Mouse (Mus musculus) testis, adult 2 months (tissue): ENCODE measurements around the gene Cacna2d4. TPM values are rescaled to one million over a fixed set of nuclear protein-coding genes. Genes with fewer than 3 reads are reported as not detected.

Experiments
- H3K27ac ChIP-seq: fragments of 200-500 bp; 2 replicates; pipeline ENCODE4 v1.5.1; 2012; ENCODE audit warnings: low read depth, low read length; ENCODE audit not compliant: control insufficient read depth, insufficient read depth
- H3K27me3 ChIP-seq: fragments of 200-500 bp; 2 replicates; pipeline ENCODE4 v1.6.1; 2012; ENCODE audit warnings: mild to moderate bottlenecking, low read length, moderate library complexity; ENCODE audit not compliant: control insufficient read depth, insufficient read depth
- H3K36me3 ChIP-seq: fragments of 200-500 bp; 2 replicates; pipeline ENCODE4 v1.6.1; 2012; ENCODE audit warnings: mild to moderate bottlenecking, low read length; ENCODE audit not compliant: control insufficient read depth, insufficient read depth
- H3K4me1 ChIP-seq: fragments of 200-500 bp; 2 replicates; pipeline ENCODE4 v1.6.1; 2012; ENCODE audit warnings: low read length; ENCODE audit not compliant: control insufficient read depth, insufficient read depth
- H3K4me3 ChIP-seq: fragments of 200-500 bp; 2 replicates; pipeline ENCODE4 v1.5.1; 2012; ENCODE audit warnings: low read depth, mild to moderate bottlenecking, low read length, moderate library complexity, mixed read lengths; ENCODE audit not compliant: control insufficient read depth
- CTCF ChIP-seq: fragments of 200-500 bp; IDR thresholded peaks from 2 replicates; pipeline ENCODE4 v1.5.1; 2012; ENCODE audit warnings: low read depth, mild to moderate bottlenecking, inconsistent platforms, low read length, moderate library complexity; ENCODE audit not compliant: control insufficient read depth, insufficient read depth, insufficient replicate concordance
- POLR2A ChIP-seq: fragments of 200-500 bp; IDR thresholded peaks from 2 replicates; pipeline ENCODE4 v1.6.1; 2012; ENCODE audit warnings: low read depth, mild to moderate bottlenecking, inconsistent platforms, low read length, moderate library complexity; ENCODE audit not compliant: control insufficient read depth
- polyA plus RNA-seq: library from polyadenylated mRNA; depleted of rRNA; stranded (reverse); fragments of >200 nt; gene quantifications from 2 replicates; pipeline ENCODE4 v1.2.3, GENCODE M21; 2012

Cacna2d4 gene
- polyA plus RNA-seq, 1 experiment, result 0.05 TPM

DNA sequence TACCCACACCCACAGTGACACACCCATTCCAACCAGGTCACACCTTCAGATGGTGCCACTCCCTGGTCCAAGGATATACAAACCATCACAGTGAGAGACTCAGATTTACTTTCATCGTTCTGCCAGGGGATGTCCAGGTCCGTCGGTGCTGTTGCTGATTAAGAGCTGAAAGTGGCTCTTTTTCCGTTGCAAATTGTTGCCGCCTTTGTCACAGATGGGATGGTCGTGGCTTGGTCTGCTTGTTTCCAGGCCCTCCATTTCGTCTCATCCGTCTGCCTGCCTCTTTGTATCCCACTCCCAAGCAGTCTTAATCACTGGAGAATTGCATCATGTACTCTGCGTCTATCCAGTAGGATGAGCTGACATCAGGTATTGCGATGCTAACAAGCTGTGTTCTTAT lies 13.4 kb downstream of the Cacna2d4 start:
- TF ChIP-seq POLR2A, result no peak
- TF ChIP-seq CTCF, result no peak
- H3K4me3 ChIP-seq, result no peak overlapping the region
- H3K27me3 ChIP-seq, result no peaks in the 10 kb centered on the region
- no peaks in the 10 kb centered on the region for H3K4me1 ChIP-seq
- H3K27ac ChIP-seq, result no peak overlapping the region
- H3K36me3 ChIP-seq, result no peaks in the 10 kb centered on the region

DNA sequence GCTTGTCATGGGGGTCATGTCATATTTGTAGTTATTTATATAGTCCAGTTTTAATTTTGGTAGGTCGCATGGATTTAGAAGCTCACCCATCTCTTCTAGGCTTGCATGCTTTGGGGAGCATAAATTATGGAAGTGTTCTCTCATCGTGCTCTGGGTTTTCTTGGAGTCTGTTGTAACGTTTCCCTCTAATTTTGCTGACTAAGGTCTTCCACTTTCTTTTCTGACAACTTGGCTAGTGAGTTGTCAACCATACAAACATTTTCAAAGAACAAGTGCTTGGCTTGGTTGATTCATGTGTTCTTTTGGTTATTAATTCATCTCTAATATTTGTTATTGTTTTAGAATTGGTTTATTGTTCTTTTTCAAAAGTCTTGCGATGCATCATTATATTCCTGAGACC lies 15.4 kb downstream of the Cacna2d4 start:
- H3K36me3 ChIP-seq, result no peaks in the 10 kb centered on the region
- TF ChIP-seq CTCF (no peak), POLR2A (no peak)
- no peaks in the 10 kb centered on the region for H3K4me1 ChIP-seq
- H3K27ac ChIP-seq, result no peak overlapping the region
- no peaks in the 10 kb centered on the region for H3K27me3 ChIP-seq
- H3K4me3 ChIP-seq, result no peak overlapping the region

DNA sequence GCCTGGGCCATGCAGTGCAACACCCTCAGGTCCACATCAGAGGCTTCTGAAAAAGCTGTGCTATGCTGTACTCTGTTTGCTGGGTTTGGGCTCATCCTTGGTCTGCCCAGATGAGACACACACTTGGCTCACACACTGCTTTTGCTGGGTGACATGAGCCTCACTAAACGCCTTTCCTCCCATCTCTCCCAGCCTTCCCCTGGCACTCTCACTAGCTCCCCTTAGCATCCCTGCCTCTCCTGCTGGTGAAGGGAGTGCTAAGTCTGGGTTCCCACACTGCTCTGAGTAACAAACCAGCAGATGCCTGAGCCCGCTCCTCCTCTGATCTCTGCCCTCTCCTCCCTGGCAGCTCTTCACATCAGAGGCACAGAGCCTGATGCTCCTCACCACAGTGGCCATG lies 40.4 kb downstream of the Cacna2d4 start:
- Histone ChIP-seq H3K27ac (no peak overlapping the region), H3K27me3 (no peaks in the 10 kb centered on the region)
- no peak for TF ChIP-seq CTCF
- no peak for TF ChIP-seq POLR2A

DNA sequence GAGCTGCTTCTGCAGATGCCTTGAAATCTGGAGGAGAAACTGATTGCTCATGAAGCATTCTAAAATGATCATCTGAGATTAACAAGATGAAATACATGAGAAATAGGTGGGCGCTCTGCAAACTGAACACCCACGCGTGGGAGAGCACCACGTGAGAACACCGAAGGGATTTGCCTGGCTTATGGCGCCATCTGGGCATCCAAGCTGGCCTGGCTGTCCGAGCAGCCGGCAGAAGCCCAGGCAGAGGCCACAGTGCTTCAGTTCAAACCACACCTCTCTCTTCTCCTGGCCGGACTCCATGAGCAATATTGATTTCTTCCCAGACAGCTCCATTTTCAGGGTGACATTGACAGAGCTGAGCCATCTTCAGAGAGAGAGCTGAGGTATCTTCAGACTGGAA lies 44.4 kb downstream of the Cacna2d4 start:
- Histone ChIP-seq H3K4me1 (no peaks in the 10 kb centered on the region), H3K36me3 (no peaks in the 10 kb centered on the region), H3K27ac (no peak overlapping the region), H3K27me3 (no peaks in the 10 kb centered on the region), H3K4me3 (no peak overlapping the region)
- TF ChIP-seq CTCF (no peak), POLR2A (no peak)

More for the DNA sequence above, 40.4 kb downstream of the Cacna2d4 start:
- no peaks in the 10 kb centered on the region for H3K36me3 ChIP-seq
- no peak overlapping the region for H3K4me3 ChIP-seq
- no peaks in the 10 kb centered on the region for H3K4me1 ChIP-seq

DNA sequence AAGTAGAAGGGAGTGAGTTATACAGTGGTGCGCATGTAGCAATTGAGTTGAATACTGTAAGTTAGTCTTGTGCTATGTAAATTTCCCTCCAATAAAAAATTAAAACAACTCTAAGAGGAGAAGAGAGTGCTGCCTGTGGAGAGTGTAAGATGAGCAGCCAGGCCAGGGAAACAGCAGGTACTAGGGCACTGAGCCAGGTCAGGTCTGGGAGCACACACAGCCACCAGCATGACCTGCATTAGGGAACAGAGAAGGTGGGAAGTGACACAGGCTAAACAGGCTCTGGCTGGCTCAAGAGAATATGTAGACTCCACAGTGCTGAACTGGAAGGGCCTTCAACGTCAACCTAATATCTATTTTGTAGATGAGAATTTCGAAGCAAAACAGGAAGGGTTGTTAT lies 65.0 kb downstream of the Cacna2d4 start:
- no peaks in the 10 kb centered on the region for H3K4me1 ChIP-seq
- TF ChIP-seq CTCF (no peak), POLR2A (no peak)
- no peaks in the 10 kb centered on the region for H3K36me3 ChIP-seq
- no peak overlapping the region for H3K4me3 ChIP-seq
- no peaks in the 10 kb centered on the region for H3K27me3 ChIP-seq
- H3K27ac ChIP-seq, result no peak overlapping the region

DNA sequence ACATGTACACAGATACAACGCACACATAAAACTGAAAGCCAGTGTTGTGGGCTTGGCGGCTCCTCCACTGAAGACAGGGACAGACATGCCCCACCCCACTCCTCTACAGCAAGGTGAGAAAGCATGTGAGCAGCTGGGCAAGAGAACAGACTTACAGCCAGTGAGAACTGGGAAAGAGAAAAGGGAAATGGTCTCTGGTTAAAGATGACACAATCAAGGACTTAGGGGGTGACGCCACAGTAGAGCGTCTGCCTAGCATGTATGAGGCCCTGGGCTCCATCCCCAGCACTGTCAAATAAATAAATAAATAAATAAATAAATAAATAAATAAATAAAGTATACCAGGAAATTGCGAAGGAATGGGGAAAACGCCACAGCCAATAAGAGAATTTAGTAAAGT lies 67.0 kb downstream of the Cacna2d4 start:
- TF ChIP-seq POLR2A (no peak), CTCF (no peak)
- no peak overlapping the region for H3K4me3 ChIP-seq
- no peaks in the 10 kb centered on the region for H3K4me1 ChIP-seq
- no peak overlapping the region for H3K27ac ChIP-seq
- H3K36me3 ChIP-seq, result no peaks in the 10 kb centered on the region
- no peaks in the 10 kb centered on the region for H3K27me3 ChIP-seq

DNA sequence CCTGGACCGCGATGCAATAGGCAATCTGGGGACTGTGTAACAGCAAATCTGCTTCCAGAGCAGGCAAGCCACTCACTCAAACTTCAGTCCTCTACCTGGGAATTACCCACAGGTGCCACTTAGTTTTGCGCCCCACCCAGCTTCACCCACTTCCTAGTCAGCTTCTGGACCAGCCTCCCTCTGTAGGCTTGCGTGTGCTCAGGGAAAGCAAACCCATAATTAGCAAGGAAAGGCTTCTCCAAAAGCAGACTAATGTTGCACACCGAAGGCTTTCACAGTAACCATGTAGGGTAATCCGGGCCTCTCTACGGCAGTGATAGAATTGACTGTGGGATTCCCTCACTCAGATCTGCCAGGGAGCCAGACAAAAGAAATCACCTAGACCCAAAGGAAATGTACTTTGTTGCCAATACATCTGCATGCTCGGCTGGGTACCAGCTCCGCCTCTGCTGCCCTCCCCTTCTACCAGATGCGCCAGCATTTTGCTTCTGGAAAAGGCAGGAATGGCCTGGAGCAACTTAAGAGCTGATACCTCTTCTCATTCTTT lies 71.6 kb downstream of the Cacna2d4 start:
- H3K27me3 ChIP-seq, result no peaks in the 10 kb centered on the region
- no peak for TF ChIP-seq CTCF
- no peak for TF ChIP-seq POLR2A
- no peak overlapping the region for H3K27ac ChIP-seq
- H3K4me1 ChIP-seq, result no peaks in the 10 kb centered on the region
- H3K4me3 ChIP-seq, result no peak overlapping the region
- no peaks in the 10 kb centered on the region for H3K36me3 ChIP-seq

DNA sequence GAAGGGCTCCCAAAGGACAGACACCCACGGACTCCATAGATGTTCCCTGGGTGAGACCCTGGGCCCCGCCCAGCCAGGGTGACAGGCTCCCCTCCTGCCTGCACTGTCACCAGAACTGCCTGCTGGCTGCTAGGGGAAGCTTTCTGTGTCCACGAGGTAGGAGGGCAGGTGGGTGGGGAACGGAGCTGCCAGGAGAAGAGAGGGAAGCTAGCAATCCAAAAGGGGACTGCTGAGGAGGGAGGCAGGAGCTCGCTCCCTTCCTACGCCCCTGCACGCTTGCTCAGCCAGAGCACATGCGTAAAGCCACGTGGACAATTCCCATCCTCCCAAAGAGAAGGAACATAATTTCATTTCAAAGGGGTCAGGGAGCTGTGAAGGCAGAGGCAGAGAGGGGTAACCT lies 73.8 kb downstream of the Cacna2d4 start:
- TF ChIP-seq CTCF, result no peak
- TF ChIP-seq POLR2A, result no peak
- no peak overlapping the region for H3K4me3 ChIP-seq
- no peaks in the 10 kb centered on the region for H3K4me1 ChIP-seq
- no peak overlapping the region for H3K27ac ChIP-seq
- no peaks in the 10 kb centered on the region for H3K27me3 ChIP-seq
- H3K36me3 ChIP-seq, result no peaks in the 10 kb centered on the region

DNA sequence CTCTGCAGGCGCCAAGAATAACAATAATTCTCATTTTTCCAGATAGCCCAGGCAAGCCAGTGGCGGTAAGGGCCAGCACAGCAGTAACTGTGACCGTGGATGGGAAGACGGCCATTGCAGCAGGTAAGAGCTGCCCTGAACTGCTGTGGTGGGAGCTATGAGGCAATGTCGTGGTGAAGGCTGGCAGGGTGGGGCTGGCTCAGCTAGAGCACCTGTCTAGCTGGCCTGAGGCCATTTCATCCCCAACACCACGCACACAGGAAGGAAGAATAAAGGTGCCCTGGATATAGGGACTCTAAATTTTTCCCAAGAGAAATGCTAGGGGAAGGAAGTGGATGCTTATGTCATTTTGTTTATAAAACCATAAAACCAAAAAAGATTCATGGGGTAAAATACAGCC lies 76.1 kb downstream of the Cacna2d4 start:
- Histone ChIP-seq H3K27me3 (no peaks in the 10 kb centered on the region), H3K36me3 (no peaks in the 10 kb centered on the region), H3K4me1 (no peaks in the 10 kb centered on the region), H3K27ac (no peak overlapping the region), H3K4me3 (no peak overlapping the region)
- TF ChIP-seq POLR2A (no peak), CTCF (no peak)
